Mouse (Mus musculus) liver, adult 2 months (tissue): ENCODE measurements around the gene St6galnac3.

ENCODE experiments used
- CTCF ChIP-seq: fragments of 200-500 bp; IDR thresholded peaks from 2 replicates; pipeline ENCODE4 v1.5.1; 2011; ENCODE audit warnings: low read depth, low read length, control low read depth
- POLR2A ChIP-seq: fragments of 200-500 bp; IDR thresholded peaks from 2 replicates; pipeline ENCODE4 v1.6.1; 2011; ENCODE audit warnings: low read length, control low read depth; ENCODE audit not compliant: insufficient read depth; ENCODE audit errors: extremely low read depth

- no peak for TF ChIP-seq CTCF
- no peak for TF ChIP-seq POLR2A
Measured at GRCm38 (mm10) chr3:153383656-153384055, 341.3 kb downstream of the St6galnac3 start.
